Mouse (Mus musculus) duodenum, adult 2 months (tissue): ENCODE results near the gene Olfr725. TPM values are rescaled to one million over a fixed set of nuclear protein-coding genes. Genes with fewer than 3 reads are reported as not detected.

ENCODE experiments used
- polyA plus RNA-seq: library from polyadenylated mRNA; depleted of rRNA; stranded (reverse); fragments of >200 nt; gene quantifications from 2 replicates; pipeline ENCODE4 v1.2.3, GENCODE M21; 2012; ENCODE audit warnings: low replicate concordance; rRNA removed

The Olfr725 gene
- polyA plus RNA-seq: not detected in 2 replicates

GRCm38 (mm10) chr14:50040275-50040674 is at the start of gene Olfr725:
Gene Olfr725, minus strand, starts transcription at chr14:50040375.

Other genes starting within 250 kb of the Olfr725 start
- gene Olfr722, start 138.4 kb downstream of the Olfr725 start, polyA plus RNA-seq: not detected in 2 replicates
- gene Olfr723, start 108.6 kb downstream of the Olfr725 start, polyA plus RNA-seq: not detected in 2 replicates
- not detected in 2 replicates for gene Olfr724, start 77.1 kb downstream of the Olfr725 start, polyA plus RNA-seq
- gene Olfr726, start 50.6 kb upstream of the Olfr725 start, polyA plus RNA-seq: not detected in 2 replicates
- gene Olfr727, start 82.8 kb upstream of the Olfr725 start, polyA plus RNA-seq: not detected in 2 replicates
- gene Olfr728, start 102.3 kb upstream of the Olfr725 start, polyA plus RNA-seq: not detected in 2 replicates
- gene Olfr729, start 112.5 kb upstream of the Olfr725 start, polyA plus RNA-seq: not detected in 2 replicates
- not detected in 2 replicates for gene Olfr730, start 147.8 kb upstream of the Olfr725 start, polyA plus RNA-seq
- not detected in 2 replicates for gene Olfr731, start 201.5 kb upstream of the Olfr725 start, polyA plus RNA-seq
- gene Olfr732, start 243.8 kb upstream of the Olfr725 start, polyA plus RNA-seq: not detected in 2 replicates